14 mouse cellular contexts compared by ENCODE assay signal in the genomic region with DNA sequence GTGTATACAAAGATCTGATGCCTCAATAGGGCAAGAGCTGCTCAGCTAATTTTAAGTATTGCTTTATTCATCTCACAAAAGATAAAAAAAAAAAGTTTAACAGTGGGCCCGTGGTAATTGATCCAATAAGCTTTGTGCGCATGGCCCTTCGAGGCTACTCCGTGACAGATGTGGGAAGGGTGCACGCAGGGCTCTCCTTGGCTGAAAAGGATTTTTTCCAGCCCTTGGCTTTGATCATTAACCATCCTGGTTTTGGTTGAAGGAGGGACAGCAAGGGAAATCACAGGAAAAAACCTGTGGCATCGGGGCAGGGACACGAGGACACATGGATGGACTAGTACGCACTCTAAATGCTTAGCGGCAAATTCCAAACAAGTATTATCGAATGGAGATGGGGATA.
DNase-seq lines count a peak whose midpoint lies in the region; ATAC-seq lines count a peak whose summit lies in the region.
"Had no signal": no experiment of that assay in that cellular context is flagged by ENCODE, and none has a peak within 500 bp of the region (broad histone marks: within the 10 kb centered on the region; RNA-seq: fewer than 3 reads in every experiment).

No protein-coding gene starts in this region.

- no peaks in the 10 kb centered on the region for H3K27me3 ChIP-seq in heart, embryonic 11.5 days (ENCODE audit: control insufficient read depth, insufficient read depth, low read length)
- H3K27me3 ChIP-seq in forebrain, embryonic 14.5 days (replicated peaks; ENCODE audit: control insufficient read depth, insufficient read depth, low read length): no peaks in the 10 kb centered on the region
- H3K27me3 ChIP-seq in hindbrain, embryonic 15.5 days: no peaks in the 10 kb centered on the region
- no peaks in the 10 kb centered on the region for H3K27me3 ChIP-seq in neural tube, embryonic 13.5 days
- H3K27me3 ChIP-seq: liver, embryonic 15.5 days; Patski had no signal

- no peaks in the 10 kb centered on the region; the same call in 1 of the 2 replicates for H3K36me3 ChIP-seq in heart, embryonic 11.5 days (ENCODE audit: control insufficient read depth, insufficient read depth, low read length)
- H3K36me3 ChIP-seq in forebrain, embryonic 14.5 days (ENCODE audit: control insufficient read depth, insufficient read depth, low read length): no peaks in the 10 kb centered on the region
- no peaks in the 10 kb centered on the region for H3K36me3 ChIP-seq in hindbrain, embryonic 15.5 days
- no peaks in the 10 kb centered on the region for H3K36me3 ChIP-seq in neural tube, embryonic 13.5 days

- no peaks in the 10 kb centered on the region for H3K9me3 ChIP-seq in heart, embryonic 11.5 days (replicated peaks; ENCODE audit: control insufficient read depth, low read length)
- H3K9me3 ChIP-seq in forebrain, embryonic 14.5 days (replicated peaks; ENCODE audit: control insufficient read depth, low read length): no peaks in the 10 kb centered on the region
- no peaks in the 10 kb centered on the region for H3K9me3 ChIP-seq in hindbrain, embryonic 15.5 days
- no peaks in the 10 kb centered on the region for H3K9me3 ChIP-seq in neural tube, embryonic 13.5 days
- H3K9me3 ChIP-seq: limb, embryonic 13.5 days; liver, embryonic 15.5 days had no signal

- no peak overlapping the region for H3K4me3 ChIP-seq in heart, embryonic 11.5 days (ENCODE audit: low read depth, low read length)
- no peak overlapping the region for H3K4me3 ChIP-seq in forebrain, embryonic 14.5 days (ENCODE audit: low read depth, low read length)
- no peak overlapping the region for H3K4me3 ChIP-seq in hindbrain, embryonic 15.5 days
- H3K4me3 ChIP-seq in neural tube, embryonic 13.5 days: no peak overlapping the region
- H3K4me3 ChIP-seq: limb, embryonic 13.5 days; liver, embryonic 15.5 days had no signal

- no peak overlapping the region for H3K27ac ChIP-seq in heart, embryonic 11.5 days (ENCODE audit: low read depth, low read length)
- H3K27ac ChIP-seq in forebrain, embryonic 14.5 days (ENCODE audit: low read depth, low read length): peak overlapping the region; percentile 68; the same call in 1 of the 2 replicates
- H3K27ac ChIP-seq in hindbrain, embryonic 15.5 days (replicated peaks): peak overlapping the region; percentile 77
- peak overlapping the region; percentile 91 for H3K27ac ChIP-seq in neural tube, embryonic 13.5 days (replicated peaks)
- H3K27ac ChIP-seq: limb, embryonic 13.5 days; liver, embryonic 15.5 days had no signal

- 93% methylated on average over 10 of the region's 10 CpGs for WGBS in heart, embryonic 11.5 days (ENCODE audit: insufficient replicate concordance)
- WGBS in forebrain, embryonic 14.5 days: 51% methylated on average over 10 of the region's 10 CpGs
- WGBS in hindbrain, embryonic 15.5 days: 43% methylated on average over 10 of the region's 10 CpGs
- 60% methylated on average over 10 of the region's 10 CpGs for WGBS in neural tube, embryonic 13.5 days

- H3K4me1 ChIP-seq in heart, embryonic 11.5 days (ENCODE audit: control insufficient read depth, insufficient read depth, low read length): peaks cover 9% of the 10 kb centered on the region
- H3K4me1 ChIP-seq in forebrain, embryonic 14.5 days (ENCODE audit: control insufficient read depth, insufficient read depth, low read length): peaks cover 61% of the 10 kb centered on the region
- H3K4me1 ChIP-seq in hindbrain, embryonic 15.5 days (replicated peaks): peaks cover 75% of the 10 kb centered on the region
- peaks cover 97% of the 10 kb centered on the region for H3K4me1 ChIP-seq in neural tube, embryonic 13.5 days (replicated peaks)

- peak; percentile 79 for DNase-seq in heart, adult 11 months
- DNase-seq in forebrain, embryonic 14.5 days (ENCODE audit: low spot score): peak; percentile 29
- no peak for DNase-seq in lung, adult 18-20 months
- DNase-seq: B cell, adult 2 months; cerebellum, adult 11-12 months; kidney, adult 9 months; thymus, postnatal 14 days had no signal

- H3K4me2 ChIP-seq in heart, embryonic 11.5 days: no peak overlapping the region
- no peak overlapping the region for H3K4me2 ChIP-seq in forebrain, embryonic 14.5 days (ENCODE audit: low read length)
- H3K4me2 ChIP-seq in hindbrain, embryonic 15.5 days: 0 out of 2 replicates have a peak overlapping the region, but pooled peaks have one; percentile 11
- 0 out of 2 replicates have a peak overlapping the region, but pooled peaks have one; percentile 32 for H3K4me2 ChIP-seq in neural tube, embryonic 13.5 days
- H3K4me2 ChIP-seq: liver, embryonic 15.5 days had no signal

- H3K9ac ChIP-seq in heart, embryonic 11.5 days (ENCODE audit: low read depth, low read length): no peak overlapping the region
- H3K9ac ChIP-seq in forebrain, embryonic 14.5 days (ENCODE audit: low read length): no peak overlapping the region
- H3K9ac ChIP-seq in hindbrain, embryonic 15.5 days: no peak overlapping the region
- H3K9ac ChIP-seq in neural tube, embryonic 13.5 days: 0 out of 2 replicates have a peak overlapping the region, but pooled peaks have one; percentile 51
- H3K9ac ChIP-seq: limb, embryonic 13.5 days; liver, embryonic 15.5 days had no signal

- no peak for ATAC-seq in heart, embryonic 11.5 days (replicated peaks; ENCODE audit: insufficient number of reproducible peaks, low FRiP score, low TSS enrichment)
- no peak for ATAC-seq in forebrain, embryonic 14.5 days
- ATAC-seq in hindbrain, embryonic 15.5 days (ENCODE audit: low FRiP score, low read depth): no peak
- ATAC-seq in neural tube, embryonic 13.5 days (ENCODE audit: low read depth): no peak
- no peak for ATAC-seq in inflammation-experienced regulatory T-cells, adult 6 months
- ATAC-seq: Patski had no signal

Comparison
In these comparisons a context has a peak if more than half of its experiments do, and no peak if none do; other contexts are left out.
1. DNase-seq: peak in heart, adult 11 months (single experiment) and forebrain, embryonic 14.5 days (single experiment); none in lung, adult 18-20 months (0 of 2).
2. H3K4me2 ChIP-seq: peak in hindbrain, embryonic 15.5 days (single experiment) and neural tube, embryonic 13.5 days (single experiment); none in heart, embryonic 11.5 days (single experiment) and forebrain, embryonic 14.5 days (single experiment).